In genomic region chr3:127706445-127707088, GRCm38 (mm10) we compare ENCODE assay signal across 9 mouse cellular contexts.
DNase-seq lines count a peak whose midpoint lies in the region; ATAC-seq and TF ChIP-seq lines count a peak whose summit lies in the region.
"Had no signal": no experiment of that assay in that cellular context is flagged by ENCODE, and none has a peak within 500 bp of the region (broad histone marks: within the 10 kb centered on the region; RNA-seq: fewer than 3 reads in every experiment).

No protein-coding gene starts in this region.

- no peak for ATAC-seq in lung, postnatal 0 days
- no peak for ATAC-seq in limb, embryonic 12.5 days (ENCODE audit: insufficient number of reproducible peaks, insufficient read depth, low FRiP score, low TSS enrichment, low read depth)
- ATAC-seq in stomach, embryonic 15.5 days (ENCODE audit: insufficient read depth, low FRiP score, low read depth), result no peak

- H3K9ac ChIP-seq in lung, postnatal 0 days (replicated peaks; ENCODE audit: low read depth), result no peak overlapping the region
- no peak overlapping the region for H3K9ac ChIP-seq in limb, embryonic 12.5 days (replicated peaks)
- no peak overlapping the region for H3K9ac ChIP-seq in stomach, embryonic 15.5 days

- H3K9me3 ChIP-seq in lung, postnatal 0 days (ENCODE audit: low read length), result no peaks in the 10 kb centered on the region
- H3K9me3 ChIP-seq in limb, embryonic 12.5 days, result no peaks in the 10 kb centered on the region
- H3K9me3 ChIP-seq in stomach, embryonic 15.5 days, result no peaks in the 10 kb centered on the region

- no peak for TF ChIP-seq CTCF in lung, postnatal 0 days (IDR thresholded peaks at IDR 0.05)

- H3K4me2 ChIP-seq in lung, postnatal 0 days (replicated peaks; ENCODE audit: low read depth, low read length), result peak overlapping the region; percentile 43
- H3K4me2 ChIP-seq in limb, embryonic 12.5 days, result peak overlapping the region; percentile 52
- H3K4me2 ChIP-seq in stomach, embryonic 15.5 days, result peak overlapping the region; percentile 49

- no peak overlapping the region for H3K4me3 ChIP-seq in lung, postnatal 0 days (ENCODE audit: low read depth, low read length)
- 0 out of 2 replicates have a peak overlapping the region, but pooled peaks have one; percentile 23 for H3K4me3 ChIP-seq in limb, embryonic 12.5 days (replicated peaks)
- no peak overlapping the region for H3K4me3 ChIP-seq in stomach, embryonic 15.5 days (replicated peaks)
- H3K4me3 ChIP-seq: erythroblast, embryonic 14.5 days had no signal

- TF ChIP-seq EP300 in lung, postnatal 0 days (IDR thresholded peaks at IDR 0.05), result no peak

- H3K36me3 ChIP-seq in lung, postnatal 0 days (ENCODE audit: insufficient read depth, low read length), result no peaks in the 10 kb centered on the region
- no peaks in the 10 kb centered on the region for H3K36me3 ChIP-seq in limb, embryonic 12.5 days
- no peaks in the 10 kb centered on the region for H3K36me3 ChIP-seq in stomach, embryonic 15.5 days

- WGBS in lung, postnatal 0 days, result 71% methylated on average over 8 of the region's 8 CpGs
- WGBS in limb, embryonic 12.5 days, result 74% methylated on average over 8 of the region's 8 CpGs
- 73% methylated on average over 8 of the region's 8 CpGs for WGBS in stomach, embryonic 15.5 days

- DNase-seq in embryo, embryonic 10.5 days (ENCODE audit: low spot score), result peak; percentile 18
- no peak for DNase-seq in embryo, embryonic 11 days
- DNase-seq in lung, postnatal 0 days (ENCODE audit: low spot score), result no peak
- DNase-seq in lung, postnatal 4 days, result no peak
- no peak for DNase-seq in right cerebral cortex, postnatal 10 days (ENCODE audit: low spot score in 2 of 2)
- no peak for DNase-seq in right cerebral cortex, postnatal 14 days

- no peak overlapping the region for H3K27ac ChIP-seq in lung, postnatal 0 days (ENCODE audit: low read length)
- H3K27ac ChIP-seq in limb, embryonic 12.5 days, result no peak overlapping the region
- no peak overlapping the region for H3K27ac ChIP-seq in stomach, embryonic 15.5 days

- H3K27me3 ChIP-seq in lung, postnatal 0 days (replicated peaks; ENCODE audit: insufficient read depth, low read length), result no peaks in the 10 kb centered on the region
- peaks cover 17% of the 10 kb centered on the region for H3K27me3 ChIP-seq in limb, embryonic 12.5 days
- H3K27me3 ChIP-seq in stomach, embryonic 15.5 days (replicated peaks), result no peaks in the 10 kb centered on the region

- H3K4me1 ChIP-seq in lung, postnatal 0 days (ENCODE audit: insufficient read depth, low read depth, low read length), result no peaks in the 10 kb centered on the region
- peaks cover 3% of the 10 kb centered on the region; the same call in 1 of the 2 replicates for H3K4me1 ChIP-seq in limb, embryonic 12.5 days (replicated peaks)
- H3K4me1 ChIP-seq in stomach, embryonic 15.5 days, result no peaks in the 10 kb centered on the region
